Mouse (Mus musculus) E14TG2a.4 (cell line): ENCODE measurements around the gene Unkl.

ENCODE experiments used
- CTCF ChIP-seq: conservative IDR thresholded peaks from 2 replicates; pipeline ENCODE4 v1.5.1; 2014; ENCODE audit warnings: low read length
- POU5F1 ChIP-seq: IDR thresholded peaks from 2 replicates; pipeline ENCODE4 v1.6.1; 2014; ENCODE audit warnings: low read length, borderline replicate concordance

DNA sequence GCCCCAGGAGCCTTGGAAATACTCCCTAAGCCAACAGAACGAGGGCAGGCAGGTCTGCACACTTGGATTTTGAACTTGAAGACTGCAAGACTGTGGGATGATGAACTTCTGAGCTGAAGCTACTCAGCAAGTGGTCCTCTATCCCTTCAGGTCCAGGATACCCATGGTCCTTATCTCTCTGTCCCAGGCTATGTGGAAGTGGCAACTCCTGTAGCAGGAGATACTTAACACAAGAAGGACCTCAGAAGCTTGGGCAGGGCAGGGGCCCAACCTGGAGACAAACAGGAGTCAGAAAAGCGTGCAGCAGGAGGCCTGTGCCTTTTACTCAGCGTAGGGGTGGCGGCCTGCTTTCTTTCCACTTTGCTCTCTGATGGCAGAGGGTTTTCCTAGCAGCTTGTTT is 37.5 kb downstream of the Unkl start:
- no peak for TF ChIP-seq CTCF
- TF ChIP-seq POU5F1 = no peak
